Mouse (Mus musculus) liver, embryonic 12.5 days (tissue): Measurements from ENCODE around the gene March5. TPM values are rescaled to one million over a fixed set of nuclear protein-coding genes. Genes with fewer than 3 reads are reported as not detected.

ENCODE experiments used
- polyA plus RNA-seq: library from polyadenylated mRNA; unstranded; fragments of >200 nt; fragmentation: Nextera tagmentation; extraction: Ambion mirVana; gene quantifications from 2 replicates; pipeline ENCODE4 v1.2.1, GENCODE M21; 2016

The March5 gene
- polyA plus RNA-seq, 1 experiment from 2014 or later: 164 TPM

Other genes with a start within 250 kb of the March5 start
- 2.6 and 3.2 TPM in 2 replicates for gene Cpeb3, start 1.1 kb downstream of the March5 start, polyA plus RNA-seq
- 47.6 and 54.2 TPM in 2 replicates for gene Ide, start 130.3 kb downstream of the March5 start, polyA plus RNA-seq
- 69.1 and 69.8 TPM in 2 replicates for gene Kif11, start 168.9 kb downstream of the March5 start, polyA plus RNA-seq
- gene Hhex, start 227.3 kb downstream of the March5 start, polyA plus RNA-seq: 38.9 and 39.8 TPM in 2 replicates